Mouse (Mus musculus): Measurements from ENCODE around the gene Smyd2.

Smyd2 gene

DNA sequence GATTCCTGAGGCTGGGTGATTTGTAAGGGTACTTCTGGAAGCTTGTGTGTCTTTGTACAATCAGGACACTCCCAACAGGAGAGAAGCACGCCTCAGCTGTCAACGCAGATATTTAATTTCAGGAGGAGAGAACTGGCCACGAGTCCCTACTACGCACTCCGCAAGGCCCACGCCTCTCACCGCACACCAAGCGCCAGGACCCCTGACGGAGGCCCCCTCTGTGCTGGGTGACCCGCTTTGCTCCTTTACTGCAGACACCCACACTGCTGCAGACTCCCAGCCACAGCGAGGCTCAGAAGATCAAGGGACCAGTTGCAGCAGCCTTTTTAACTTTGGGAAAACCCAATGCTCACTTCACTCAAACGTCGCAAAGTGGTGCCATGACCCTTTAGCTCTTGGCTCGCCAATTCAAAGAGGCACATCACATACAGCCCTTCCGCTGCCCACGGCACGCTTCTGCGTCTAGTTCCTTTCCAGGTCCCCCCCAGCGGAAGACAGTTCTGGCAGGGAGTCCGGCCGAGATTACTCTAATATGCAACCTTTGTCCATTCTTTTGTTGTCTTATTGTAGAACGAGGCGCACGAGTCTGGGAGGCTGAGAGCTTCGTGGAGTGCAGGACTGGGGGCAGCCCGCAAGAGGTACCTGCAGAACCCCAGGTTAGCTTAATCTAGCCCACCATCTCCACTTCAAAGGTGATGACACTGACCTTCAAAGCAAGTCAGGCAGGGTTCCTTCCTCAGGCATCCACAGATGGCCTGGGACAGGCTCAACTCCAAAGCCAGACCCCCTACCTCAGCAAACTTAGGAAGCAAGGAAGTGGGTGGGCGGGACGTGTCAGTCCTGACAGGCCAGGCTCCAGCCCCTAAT, 1.2 kb downstream of the Smyd2 start:
- in situ Hi-C loops (cut with MboI; ENCODE audit: low sequenced_read_pairs), result no loop called here

DNA sequence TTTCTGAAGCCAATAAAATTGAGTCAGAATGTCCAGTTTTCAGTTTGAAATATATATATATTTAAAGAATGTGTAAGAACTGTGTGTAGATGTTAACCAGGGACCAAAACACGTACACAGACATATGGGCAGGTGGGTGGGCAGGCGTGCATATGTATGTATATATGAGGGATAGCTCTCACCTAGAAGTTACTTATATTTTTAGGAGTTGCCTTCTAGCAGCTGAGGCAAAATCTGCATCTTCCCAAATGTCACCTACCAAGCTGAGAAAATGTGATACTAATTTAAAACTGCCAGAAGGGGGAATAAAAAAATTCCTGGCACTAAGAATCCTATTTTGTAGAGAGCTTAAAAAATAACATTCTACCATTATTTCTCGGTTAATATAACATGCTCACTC, 2.4 kb downstream of the Smyd2 start:
- in situ Hi-C loops (cut with MboI; ENCODE audit: low sequenced_read_pairs), result no loop called here

DNA sequence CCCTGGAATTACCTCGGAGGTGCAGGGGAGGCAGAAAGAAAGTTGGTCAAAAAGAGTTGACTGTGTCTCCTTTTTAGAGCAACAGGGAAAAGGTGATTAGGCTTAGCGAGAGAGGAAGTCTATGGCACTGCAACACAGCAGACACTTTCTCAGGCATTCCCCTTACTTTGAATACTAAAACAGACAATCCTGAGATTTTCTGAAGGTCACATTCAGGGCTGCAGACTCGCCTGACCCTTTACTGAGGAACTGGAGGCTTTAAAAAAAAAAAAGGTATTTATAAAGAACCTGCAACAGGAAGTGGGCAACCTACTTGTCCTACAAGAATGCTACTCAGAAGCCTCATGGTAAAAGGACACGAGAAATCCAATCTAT, 5.0 kb downstream of the Smyd2 start:
- in situ Hi-C loops (cut with MboI; ENCODE audit: low sequenced_read_pairs), result no loop called here

DNA sequence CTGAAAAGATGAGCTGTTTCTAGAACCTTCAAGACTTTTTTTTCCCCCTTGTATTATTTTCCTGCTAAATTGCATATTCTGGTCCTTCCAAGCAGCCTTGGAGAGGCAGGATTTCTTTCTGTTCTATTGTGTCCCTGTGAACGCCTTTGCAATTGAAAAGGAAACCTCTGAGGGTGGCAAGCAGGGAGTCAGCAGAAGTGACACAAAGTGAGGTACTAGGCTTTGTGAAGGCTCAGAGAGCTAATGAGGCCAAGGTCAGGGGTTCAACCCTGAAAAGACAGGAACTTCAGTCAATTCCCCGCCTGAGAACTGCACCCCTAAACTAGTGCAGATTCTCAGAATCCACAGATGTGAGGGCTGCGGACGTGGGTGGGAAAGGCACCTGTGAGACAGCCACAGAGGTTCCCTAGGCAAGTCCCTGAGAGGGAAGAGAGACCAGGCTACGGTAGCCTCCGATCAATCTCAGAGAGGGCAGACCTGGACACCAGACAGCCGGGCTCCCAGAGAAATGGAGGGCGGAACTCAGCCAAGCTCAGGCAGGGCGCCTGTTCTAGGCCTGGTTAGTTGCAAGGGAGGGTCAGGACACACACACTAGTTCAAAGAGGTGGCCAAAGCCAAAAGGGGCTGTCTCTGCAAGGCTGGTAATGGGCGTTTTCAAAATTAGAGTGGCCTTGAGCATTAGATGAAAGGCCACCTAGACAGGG, 5.6 kb downstream of the Smyd2 start:
- in situ Hi-C loops (cut with MboI; ENCODE audit: low sequenced_read_pairs), result no loop called here

DNA sequence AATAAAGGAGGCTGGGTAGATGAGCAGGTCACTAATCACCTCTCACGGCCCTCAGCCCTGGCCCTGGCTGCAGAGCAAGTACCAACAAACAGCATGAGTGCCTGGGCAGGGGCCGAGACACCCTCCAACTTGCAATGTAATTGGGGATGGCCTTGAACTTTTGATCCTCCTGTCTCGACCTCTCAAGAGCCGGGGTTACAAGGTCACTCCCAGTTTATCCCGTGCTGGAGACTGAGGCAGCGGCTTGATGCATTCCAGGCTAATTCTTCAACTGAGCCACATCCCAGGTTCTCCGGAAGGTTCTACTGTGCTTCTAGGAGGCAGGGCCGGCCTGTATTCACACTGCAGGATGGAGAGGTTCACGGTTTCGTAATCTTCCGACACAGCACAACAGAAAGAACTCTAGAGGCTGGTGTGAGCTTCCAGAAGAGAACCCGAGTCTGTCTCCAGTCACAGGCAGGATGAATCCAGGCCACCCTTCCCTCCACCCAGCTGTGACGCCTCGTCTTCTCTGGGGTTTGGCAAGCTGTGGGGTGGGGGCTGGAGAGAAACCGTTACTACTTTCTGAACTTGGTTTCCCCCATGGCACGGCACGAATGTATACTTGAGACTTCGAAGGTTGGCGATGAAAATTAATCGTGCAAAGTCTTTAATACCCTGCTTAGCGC, 8.9 kb downstream of the Smyd2 start:
- in situ Hi-C loops (cut with MboI; ENCODE audit: low sequenced_read_pairs), result no loop called here

DNA sequence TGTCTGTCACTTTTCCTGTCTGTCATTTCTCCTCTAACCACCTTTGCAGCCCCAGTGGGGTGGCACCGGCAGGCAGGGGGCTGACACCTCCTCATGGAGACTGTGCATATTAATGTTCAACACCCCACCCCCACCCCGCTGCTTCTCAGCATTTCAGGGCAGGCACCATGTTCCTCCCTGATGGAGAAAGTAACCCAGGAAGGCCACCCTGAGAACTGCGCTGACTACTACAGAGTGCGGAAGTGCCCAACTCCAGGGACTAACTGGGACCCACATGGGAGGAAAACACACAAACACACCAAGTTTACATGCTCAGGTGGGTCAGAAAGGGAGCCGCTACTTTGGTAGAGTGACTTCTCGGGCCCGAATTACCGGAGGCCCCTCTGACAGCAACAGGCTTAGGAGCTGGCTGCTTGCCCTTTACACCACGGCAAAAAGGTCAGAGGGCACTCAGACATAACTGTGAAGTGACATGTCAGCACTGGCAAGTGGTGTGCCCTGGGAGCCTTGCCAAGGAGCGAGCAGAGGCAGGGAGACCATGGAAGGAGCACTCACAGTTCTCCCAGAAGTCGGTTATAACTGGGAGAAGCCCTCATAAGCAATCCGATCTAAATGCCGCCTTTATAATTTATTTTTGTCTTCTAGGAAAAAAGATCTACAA, 11.3 kb downstream of the Smyd2 start:
- in situ Hi-C loops (cut with MboI; ENCODE audit: low sequenced_read_pairs), result no loop called here

DNA sequence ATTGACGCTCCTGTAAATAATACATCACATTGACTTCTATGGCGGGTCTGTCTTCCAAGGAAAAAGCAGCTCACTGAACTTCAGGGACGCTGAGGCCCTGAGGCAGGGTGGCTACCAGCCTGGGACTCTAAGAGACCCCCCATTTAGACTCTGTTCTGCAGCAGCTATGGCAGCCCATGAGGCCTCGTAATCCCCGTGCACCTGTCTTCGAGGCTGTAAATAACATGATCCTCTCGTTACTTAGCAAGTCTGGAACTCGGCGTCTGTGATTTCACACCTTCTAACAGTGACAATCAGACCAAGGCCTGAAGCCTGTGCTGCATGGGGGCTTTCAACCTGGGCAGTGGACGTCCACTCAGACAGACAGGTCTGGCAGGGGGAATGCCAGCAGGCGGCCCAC, 19.0 kb downstream of the Smyd2 start:
- in situ Hi-C loops (cut with MboI; ENCODE audit: low sequenced_read_pairs), result no loop called here

DNA sequence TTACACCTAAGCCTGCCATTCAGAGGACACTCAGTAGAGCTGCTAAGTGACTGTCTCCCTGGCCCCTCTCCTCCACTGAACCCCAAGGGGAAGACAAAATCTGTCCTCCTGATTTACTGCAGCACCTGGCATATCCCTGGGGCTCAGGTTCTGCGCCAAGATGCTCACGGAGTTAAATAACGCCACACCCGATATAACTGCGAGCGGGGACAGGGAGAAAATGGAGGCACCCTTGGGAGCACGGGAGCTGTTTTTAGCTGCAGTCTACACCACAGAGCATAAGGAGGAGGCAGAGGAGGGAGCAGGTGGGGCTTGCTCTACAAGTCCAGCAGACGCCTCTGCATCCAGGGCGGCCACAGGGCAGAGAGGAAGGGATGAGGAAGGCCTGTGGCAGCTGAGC, 19.8 kb downstream of the Smyd2 start:
- in situ Hi-C loops (cut with MboI; ENCODE audit: low sequenced_read_pairs), result no loop called here

DNA sequence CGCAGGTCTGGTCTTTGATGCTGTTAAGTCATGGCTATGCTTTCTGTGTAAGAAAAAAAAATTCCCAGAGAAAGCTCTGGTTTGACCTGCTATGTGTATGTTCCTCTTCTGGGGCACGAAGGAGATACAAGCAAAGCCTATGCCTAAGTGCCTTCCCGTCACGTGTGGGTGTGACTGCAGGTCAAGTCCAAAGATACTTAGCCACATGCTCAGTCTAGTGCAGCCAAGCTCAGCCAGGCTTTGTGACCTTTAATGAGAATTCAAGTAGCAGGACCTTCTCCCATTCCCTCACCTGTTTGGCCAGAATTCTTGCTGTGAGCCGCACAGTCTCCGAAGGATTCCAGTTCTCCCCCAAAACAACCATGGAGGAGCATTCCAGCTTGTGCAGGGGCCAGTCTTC, 22.6 kb downstream of the Smyd2 start:
- in situ Hi-C loops (cut with MboI; ENCODE audit: low sequenced_read_pairs), result no loop called here

DNA sequence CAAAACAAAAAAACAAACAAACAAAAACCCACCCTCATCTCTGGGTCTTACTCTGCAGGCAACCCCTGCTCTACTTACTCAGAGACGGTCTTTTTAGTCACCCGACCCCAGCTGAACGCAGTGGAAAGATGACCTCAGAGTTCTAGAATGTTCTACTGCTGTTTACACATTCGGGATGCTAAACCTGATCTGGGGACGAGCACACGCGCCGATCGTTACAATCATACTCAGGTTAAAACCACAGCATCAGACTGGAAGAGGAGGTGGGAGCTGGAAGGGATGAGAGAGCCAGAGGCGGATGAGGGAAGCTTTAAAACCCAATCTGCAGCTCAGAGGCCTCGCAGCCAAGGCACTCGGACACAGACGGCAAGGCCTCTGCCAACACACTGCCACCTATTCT, 23.5 kb downstream of the Smyd2 start:
- in situ Hi-C loops (cut with MboI; ENCODE audit: low sequenced_read_pairs), result no loop called here

DNA sequence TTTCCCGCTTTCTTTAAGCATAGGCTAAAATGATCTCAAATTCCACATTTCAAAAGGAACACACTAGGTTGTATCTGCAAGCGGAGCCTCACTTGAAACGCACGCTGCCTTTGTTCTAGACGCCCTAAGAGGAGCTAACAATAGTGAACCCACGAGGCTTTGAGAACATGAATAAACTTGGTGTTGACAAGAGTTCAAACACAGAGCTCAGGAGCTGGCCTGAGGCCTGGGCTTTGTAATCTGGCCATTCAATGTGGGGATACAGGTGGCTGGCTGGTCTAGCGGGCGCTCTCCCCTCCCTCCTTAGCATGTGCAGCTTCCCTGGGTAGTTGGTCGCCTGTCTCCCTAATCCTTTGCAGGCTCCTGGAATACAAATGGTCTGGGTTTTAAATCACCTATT, 24.3 kb downstream of the Smyd2 start:
- in situ Hi-C loops (cut with MboI; ENCODE audit: low sequenced_read_pairs), result no loop called here

DNA sequence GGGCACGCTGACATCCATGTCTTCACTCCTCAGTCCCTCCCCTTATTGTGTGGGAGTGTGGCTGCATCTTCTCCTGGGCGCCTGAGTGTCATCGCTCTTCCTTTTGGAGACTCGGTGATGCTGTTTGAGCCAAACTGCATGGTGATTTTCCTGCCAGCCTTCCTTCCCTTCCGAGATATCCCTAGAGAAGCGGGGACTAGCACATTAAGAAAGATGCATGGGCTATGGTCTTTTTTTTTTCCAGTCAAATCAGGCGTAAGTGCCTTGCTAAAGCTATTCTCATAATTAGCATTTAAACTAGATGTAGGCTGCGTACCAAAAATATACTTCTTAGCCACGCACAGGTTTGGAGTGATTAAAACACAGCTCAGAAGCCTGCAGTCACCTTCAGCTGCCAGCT, 28.0 kb downstream of the Smyd2 start:
- in situ Hi-C loops (cut with MboI; ENCODE audit: low sequenced_read_pairs), result no loop called here

DNA sequence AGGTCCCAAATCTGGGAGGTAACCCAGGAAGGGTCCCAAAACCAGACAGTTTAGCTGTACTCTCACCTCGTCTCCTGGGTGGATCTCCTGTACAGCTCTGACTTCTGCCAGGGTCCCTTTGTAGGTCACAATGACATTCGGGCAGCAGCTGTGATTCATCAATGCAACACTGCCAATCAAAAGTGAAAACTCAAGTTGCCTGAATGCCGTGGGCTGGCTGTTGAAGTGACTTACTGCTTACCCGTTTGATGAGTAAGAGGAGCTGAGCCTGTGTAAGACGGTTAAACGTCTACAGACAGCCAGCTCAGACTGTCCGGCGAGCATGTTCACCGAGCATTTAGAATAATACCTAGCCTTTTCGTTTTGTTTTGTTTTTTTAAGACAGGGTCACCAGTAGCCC, 33.4 kb downstream of the Smyd2 start:
- in situ Hi-C loops (cut with MboI; ENCODE audit: low sequenced_read_pairs), result no loop called here

DNA sequence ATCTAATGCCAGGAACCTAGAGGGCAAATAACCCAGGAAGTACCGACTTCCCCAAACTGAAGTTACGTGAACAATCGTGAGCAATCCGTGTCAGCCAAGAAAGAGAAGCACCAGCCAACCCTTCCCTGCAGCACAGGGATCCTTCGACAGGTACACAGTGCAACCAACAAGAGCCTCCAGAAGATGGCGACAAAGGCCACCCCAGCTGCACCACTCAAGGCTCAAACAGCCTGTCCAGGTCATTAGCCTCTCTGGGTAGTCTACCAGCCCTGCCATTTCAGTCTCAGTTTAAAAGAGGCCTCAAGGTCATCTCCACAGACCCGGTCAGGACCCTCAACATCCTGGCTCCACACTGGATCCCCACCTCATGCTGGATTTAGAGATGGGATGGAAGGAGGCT, 34.6 kb downstream of the Smyd2 start:
- in situ Hi-C loops (cut with MboI; ENCODE audit: low sequenced_read_pairs), result no loop called here

DNA sequence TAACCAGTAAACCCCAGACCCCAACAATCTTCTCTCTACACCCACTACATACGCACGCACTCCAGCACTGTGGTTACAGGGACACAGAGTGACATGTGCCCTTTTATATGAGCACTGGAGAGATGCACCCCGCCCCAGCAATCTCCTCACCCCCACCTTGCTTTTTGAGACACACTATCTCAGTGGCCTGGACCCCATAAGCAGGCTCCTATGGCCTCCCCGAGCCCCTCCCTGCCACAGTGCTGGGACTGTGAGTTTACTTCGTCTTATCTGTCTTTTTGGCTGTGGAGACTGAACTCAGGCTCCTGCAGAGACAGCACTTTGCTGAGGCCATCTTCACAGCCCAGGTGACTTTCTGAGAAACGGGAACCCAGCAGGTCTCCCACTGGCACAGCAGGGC, 36.2 kb downstream of the Smyd2 start:
- in situ Hi-C loops (cut with MboI; ENCODE audit: low sequenced_read_pairs), result no loop called here

DNA sequence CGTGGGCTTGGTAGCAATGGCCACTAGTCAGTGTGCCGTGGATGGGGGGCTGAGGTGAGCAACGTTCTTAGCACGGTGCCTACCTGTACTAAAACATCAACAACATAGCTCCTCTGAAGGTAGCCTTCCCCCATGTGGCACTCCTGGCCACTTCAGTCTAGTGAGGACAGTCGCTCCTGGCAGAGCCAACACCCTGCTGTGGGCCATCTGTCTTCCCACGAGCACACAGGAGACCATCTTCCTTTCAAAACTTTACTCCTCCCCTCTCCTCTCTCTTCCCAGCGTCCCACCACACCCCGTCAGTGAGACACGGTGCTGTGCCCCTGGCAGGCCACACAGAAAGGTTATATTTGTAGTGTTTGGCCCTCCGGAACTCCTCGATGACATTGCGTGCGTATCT, 37.2 kb downstream of the Smyd2 start:
- in situ Hi-C loops (cut with MboI; ENCODE audit: low sequenced_read_pairs), result no loop called here

DNA sequence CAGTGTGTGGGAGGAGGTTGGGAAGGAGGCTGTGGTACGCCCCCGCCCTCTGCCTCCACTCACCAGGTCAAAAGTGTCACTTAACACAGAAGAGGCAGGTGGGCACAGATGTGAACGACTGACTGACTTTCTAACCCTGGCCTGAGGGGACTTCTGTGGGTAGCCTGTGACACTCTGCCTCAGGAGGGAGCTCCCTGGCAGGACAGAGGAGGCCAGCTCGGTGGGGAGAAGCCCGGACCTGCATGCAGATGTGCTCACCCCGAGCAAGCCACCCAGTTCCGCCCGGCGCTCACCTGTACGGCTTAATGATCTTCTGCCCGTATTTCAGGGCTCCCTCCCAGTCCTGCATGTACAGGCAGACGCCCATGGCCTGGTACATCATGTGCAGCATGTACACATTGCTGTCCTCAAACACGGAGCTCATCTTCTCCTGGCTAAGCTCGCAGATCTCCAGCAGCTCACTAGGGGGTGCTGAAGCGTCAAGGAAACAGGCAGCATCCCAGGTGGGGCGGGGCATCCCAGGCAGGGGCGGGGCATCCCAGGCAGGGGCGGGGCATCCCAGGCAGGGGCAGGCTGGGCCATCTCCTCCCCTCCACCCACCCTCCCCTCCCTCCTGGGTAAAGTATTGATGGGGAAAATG, 38.5 kb downstream of the Smyd2 start:
- in situ Hi-C loops (cut with MboI; ENCODE audit: low sequenced_read_pairs), result no loop called here

DNA sequence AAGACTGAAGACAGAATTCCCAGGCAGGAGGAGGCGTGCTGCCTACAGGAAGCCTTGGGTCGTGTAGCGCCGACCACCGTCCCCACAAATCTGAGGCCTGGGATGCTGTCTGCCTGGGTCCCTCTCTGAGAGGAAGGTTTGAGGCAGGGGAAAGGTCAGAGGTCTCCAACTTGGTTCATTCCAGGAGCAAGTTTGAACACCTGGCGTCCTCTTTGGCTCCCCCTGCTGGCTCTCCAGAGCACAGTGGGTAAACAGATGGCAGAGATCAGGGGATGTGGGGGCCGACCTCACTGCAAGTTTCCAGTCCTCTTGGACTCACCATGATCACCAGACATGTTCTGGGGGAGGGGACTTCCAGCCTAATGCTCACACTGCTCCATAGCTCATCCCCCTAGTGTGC, 39.3 kb downstream of the Smyd2 start:
- in situ Hi-C loops (cut with MboI; ENCODE audit: low sequenced_read_pairs), result no loop called here

DNA sequence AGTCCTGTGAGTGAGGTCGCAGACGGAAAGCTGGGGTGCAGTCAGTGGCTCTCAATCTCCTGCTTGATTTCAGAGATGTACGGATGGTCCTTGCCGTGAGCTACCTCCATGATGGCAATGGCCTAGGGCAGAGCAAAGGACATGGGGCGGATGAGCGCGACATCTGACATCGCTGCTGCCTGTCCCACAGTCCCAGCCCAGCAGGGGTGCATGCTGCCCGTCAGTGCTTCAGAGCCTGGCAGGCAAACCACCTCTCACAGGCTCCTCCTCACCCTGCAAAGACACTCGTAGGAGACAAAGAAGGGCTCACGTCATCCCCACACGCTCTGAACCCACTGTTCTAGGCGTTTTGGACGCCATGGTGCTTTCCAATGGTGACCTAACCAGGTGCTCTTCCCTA, 41.4 kb downstream of the Smyd2 start:
- in situ Hi-C loops (cut with MboI; ENCODE audit: low sequenced_read_pairs), result no loop called here

DNA sequence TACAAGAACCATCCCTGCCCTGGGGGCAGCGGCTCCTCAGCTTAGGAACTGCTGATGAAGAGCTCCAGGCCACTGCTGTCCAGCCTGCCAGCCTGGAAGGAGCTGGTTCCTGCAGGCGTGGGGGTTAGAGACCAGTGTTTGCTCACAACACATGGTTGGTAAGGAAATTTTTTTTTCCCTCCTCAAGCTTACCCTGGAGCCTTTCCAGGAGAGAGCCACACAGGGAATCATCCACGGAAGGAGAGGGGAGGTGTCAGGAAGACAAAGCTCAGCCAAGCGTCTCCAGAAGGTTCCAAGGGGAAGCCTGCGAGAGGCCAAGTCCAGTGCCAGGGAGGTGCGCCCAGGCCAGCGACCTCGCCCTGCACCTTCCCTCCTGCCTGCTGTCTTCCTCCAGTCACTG, 42.2 kb downstream of the Smyd2 start:
- in situ Hi-C loops (cut with MboI; ENCODE audit: low sequenced_read_pairs), result loop anchor here (10.0 kb wide), 2 partner anchors 95 to 185 kb away; no protein-coding TSS in a partner anchor

DNA sequence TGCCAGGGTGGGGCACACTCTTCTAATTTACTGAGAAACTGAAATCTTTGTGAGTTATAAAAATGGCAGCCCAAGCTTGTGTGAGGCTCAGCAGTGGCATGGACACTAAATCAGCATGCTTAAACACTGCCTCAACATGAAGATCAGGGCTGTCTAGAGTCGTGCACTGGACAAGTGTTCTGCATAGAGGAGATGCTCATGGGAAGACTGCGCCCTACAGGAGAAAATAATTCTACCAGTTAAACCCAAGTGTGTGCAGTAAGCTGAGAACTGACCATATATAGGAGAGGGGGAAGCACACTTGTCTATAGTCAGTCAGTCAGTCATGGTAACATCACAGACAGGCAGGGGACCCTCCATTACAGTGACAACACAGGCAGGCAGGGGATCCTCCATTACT, 43.0 kb downstream of the Smyd2 start:
- in situ Hi-C loops (cut with MboI; ENCODE audit: low sequenced_read_pairs), result loop anchor here (10.0 kb wide), 2 partner anchors 96 to 184 kb away; no protein-coding TSS in a partner anchor
